ENCODE assay signal across 8 mouse cellular contexts in the genomic region with DNA sequence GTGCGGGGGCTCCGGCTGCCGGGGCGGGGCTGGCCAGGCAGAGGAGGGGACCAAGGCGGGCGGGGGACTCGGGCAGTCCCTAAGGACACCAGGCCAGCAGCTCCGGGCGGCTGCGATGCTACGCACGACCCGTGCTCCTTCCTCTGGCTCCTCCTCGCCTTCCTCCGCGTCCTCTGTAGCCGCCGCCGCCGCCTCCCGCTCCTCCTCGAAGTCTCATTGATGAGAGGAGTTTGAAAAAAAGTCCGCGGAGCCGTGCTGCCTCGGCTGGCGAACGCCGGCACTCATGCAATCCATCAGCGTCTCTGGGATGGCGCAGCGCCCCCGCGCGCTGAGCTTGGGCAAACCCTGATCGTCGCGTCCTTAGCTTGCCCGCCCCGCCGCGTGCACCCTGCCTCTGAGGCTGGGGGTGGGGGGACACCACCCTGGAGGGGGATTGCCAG. TPM values are rescaled to one million over a fixed set of nuclear protein-coding genes. Genes with fewer than 3 reads are reported as not detected.
A peak's percentile ranks its signal among the peaks of the same experiment; 100 is the strongest.
DNase-seq lines count a peak whose midpoint lies in the region; ATAC-seq lines count a peak whose summit lies in the region.

Gene Gli2, minus strand, starts transcription at position 218 of the 440 bp plus-strand sequence.

- H3K36me3 ChIP-seq in intestine, embryonic 14.5 days (ENCODE audit: control insufficient read depth, insufficient read depth, low read length) = no peaks in the 10 kb centered on the region

- H3K9me3 ChIP-seq in intestine, embryonic 14.5 days (ENCODE audit: control insufficient read depth, low read length) = no peaks in the 10 kb centered on the region

- ATAC-seq in intestine, embryonic 14.5 days (replicated peaks; ENCODE audit: low FRiP score, low TSS enrichment, low read depth) = peak; percentile 83
- ATAC-seq in megakaryocyte, adult 5-6 weeks (ENCODE audit: poor library complexity, severe bottlenecking) = 0 out of 2 replicates have a peak, but pooled peaks have one; percentile 49

- DNase-seq in adrenal gland, adult 2 months = peak; percentile 90
- DNase-seq in embryo, embryonic 10.5 days (ENCODE audit: low spot score) = peak; percentile 96
- peak; percentile 85 for DNase-seq in gastrocnemius, postnatal 25 days
- peak; percentile 91 for DNase-seq in intestine, embryonic 14.5 days (ENCODE audit: low spot score)
- peak; percentile 39 to 85 for DNase-seq in left cerebral cortex, adult 9 months (ENCODE audit: low spot score in 2 of 2)
- DNase-seq in right cerebral cortex, postnatal 25 days = peak; percentile 79
- DNase-seq in B cell, adult 2 months = no peak

- H3K27ac ChIP-seq in intestine, embryonic 14.5 days (ENCODE audit: low read depth) = peak within 1 kb of the TSS; percentile 88

- peak within 1 kb of the TSS; percentile 72 for H3K9ac ChIP-seq in intestine, embryonic 14.5 days (ENCODE audit: low read length)

- H3K4me1 ChIP-seq in intestine, embryonic 14.5 days (replicated peaks; ENCODE audit: control insufficient read depth, insufficient read depth, low read length) = peaks cover 37% of the 10 kb centered on the region

- under 1% methylated on average over 37 of the region's 42 CpGs for WGBS in intestine, embryonic 14.5 days

- peak within 1 kb of the TSS; percentile 83 for H3K4me2 ChIP-seq in intestine, embryonic 14.5 days (ENCODE audit: low read length)

- peaks cover 20% of the 10 kb centered on the region for H3K27me3 ChIP-seq in intestine, embryonic 14.5 days (replicated peaks; ENCODE audit: control insufficient read depth, insufficient read depth, low read length)

- H3K4me3 ChIP-seq in intestine, embryonic 14.5 days (ENCODE audit: low read depth, low read length) = peak within 1 kb of the TSS; percentile 63

RNA-seq across cellular contexts. Expression of gene Gli2, which starts in this region (rescaled TPM):
- total RNA-seq in adrenal gland, adult 2 months (2021) = 1 to 10 TPM; 1.0 to 1.5 TPM
- 1.2 and 1.6 TPM in 2 replicates for polyA plus RNA-seq in adrenal gland, adult 2 months (2012; rRNA removed)
- total RNA-seq in gastrocnemius, postnatal 25 days (2021) = 1 to 10 TPM; 1.4 to 1.5 TPM
- polyA plus RNA-seq in intestine, embryonic 14.5 days (2014; fragmentation: Nextera tagmentation; extraction: Ambion mirVana) = 11.4 and 11.6 TPM in 2 replicates
- total RNA-seq in megakaryocyte, adult 5-6 weeks (2015) = not detected in 2 replicates
- total RNA-seq in megakaryocyte, adult 5-6 weeks (2017) = not detected in 2 replicates

Comparison
In these comparisons a context has a peak if more than half of its experiments do, and no peak if none do; other contexts are left out.
1. Peak in ATAC-seq in megakaryocyte, adult 5-6 weeks; RNA of the gene not detected or under 1 TPM.
2. DNase-seq: peak in adrenal gland, adult 2 months (single experiment), embryo, embryonic 10.5 days (single experiment), gastrocnemius, postnatal 25 days (single experiment), intestine, embryonic 14.5 days (single experiment), left cerebral cortex, adult 9 months (2 of 2) and right cerebral cortex, postnatal 25 days (single experiment); none in B cell, adult 2 months (0 of 2).